Mouse (Mus musculus) myocyte (in vitro differentiated cells): ENCODE results near the gene Kcnq4. TPM values are rescaled to one million over a fixed set of nuclear protein-coding genes. Genes with fewer than 3 reads are reported as not detected.

ENCODE experiments used
- H3K27me3 ChIP-seq: one replicate; pipeline ENCODE4 v1.6.1; 2011; ENCODE audit not compliant: control insufficient read depth, insufficient read depth, insufficient read length
- H3K36me3 ChIP-seq: one replicate; pipeline ENCODE4 v1.6.1; 2011; ENCODE audit not compliant: control insufficient read depth, insufficient read depth
- H3K4me2 ChIP-seq: one replicate; pipeline ENCODE4 v1.6.1; 2011; ENCODE audit warnings: low read depth, control low read depth
- H3K4me3 ChIP-seq: one replicate; pipeline ENCODE4 v1.5.1; 2011; ENCODE audit warnings: mild to moderate bottlenecking, control low read depth, moderate library complexity
- H3K79me2 ChIP-seq: one replicate; pipeline ENCODE4 v1.6.1; 2011; ENCODE audit not compliant: control insufficient read depth, insufficient read depth
- H3ac ChIP-seq: one replicate; pipeline ENCODE4 v1.6.1; 2011; ENCODE audit not compliant: control insufficient read depth, insufficient read length
- CEBPB ChIP-seq: IDR thresholded peaks from 2 replicates; pipeline ENCODE4 v1.6.1; 2011; ENCODE audit warnings: mild to moderate bottlenecking, moderate library complexity; ENCODE audit not compliant: poor library complexity, insufficient read depth, severe bottlenecking
- E2F4 ChIP-seq: IDR thresholded peaks from one replicate; pipeline ENCODE4 v1.6.1; 2011; ENCODE audit warnings: mild to moderate bottlenecking, control low read depth, moderate library complexity; ENCODE audit not compliant: insufficient read depth
- MAX ChIP-seq: IDR thresholded peaks from one replicate; pipeline ENCODE4 v1.6.1; 2011; ENCODE audit warnings: low read depth, mild to moderate bottlenecking, control low read depth
- MYOD1 ChIP-seq, 3 experiments: IDR thresholded peaks; one replicate each; pipeline ENCODE4 v1.6.1; 2011; ENCODE audit warnings: control low read depth in 2 of 3, low read depth in 2 of 3, mild to moderate bottlenecking in 2 of 3, moderate library complexity in 1 of 3; ENCODE audit not compliant: insufficient read length in 2 of 3, control insufficient read depth in 1 of 3
- MYOG ChIP-seq, 3 experiments: IDR thresholded peaks; one replicate each; pipeline ENCODE4 v1.6.1; 2011; ENCODE audit warnings: control low read depth in 2 of 3, low read depth in 2 of 3, mild to moderate bottlenecking in 2 of 3; ENCODE audit not compliant: insufficient read length in 2 of 3, control insufficient read depth in 1 of 3, insufficient read depth in 1 of 3
- POLR2A ChIP-seq: IDR thresholded peaks from one replicate; pipeline ENCODE4 v1.6.1; 2011; ENCODE audit warnings: low read depth, mild to moderate bottlenecking, control low read depth, moderate library complexity; ENCODE audit not compliant: insufficient read length
- POLR2AphosphoS2 ChIP-seq: IDR thresholded peaks from one replicate; pipeline ENCODE4 v1.6.1; 2011; ENCODE audit warnings: low read depth, control low read depth; ENCODE audit not compliant: insufficient read length
- REST ChIP-seq: IDR thresholded peaks from one replicate; pipeline ENCODE4 v1.6.1; 2011; ENCODE audit warnings: mild to moderate bottlenecking, control low read depth, moderate library complexity; ENCODE audit not compliant: insufficient read depth, insufficient read length
- SRF ChIP-seq: IDR thresholded peaks from one replicate; pipeline ENCODE4 v1.6.1; 2011; ENCODE audit warnings: low read depth; ENCODE audit not compliant: control insufficient read depth, insufficient read length
- TCF12 ChIP-seq: IDR thresholded peaks from one replicate; pipeline ENCODE4 v1.6.1; 2011; ENCODE audit warnings: mild to moderate bottlenecking, control low read depth; ENCODE audit not compliant: poor library complexity, insufficient read depth, severe bottlenecking
- TCF3 ChIP-seq: IDR thresholded peaks from one replicate; pipeline ENCODE4 v1.6.1; 2011; ENCODE audit warnings: low read depth, control low read depth; ENCODE audit not compliant: insufficient read length
- USF1 ChIP-seq: IDR thresholded peaks from one replicate; pipeline ENCODE4 v1.6.1; 2011; ENCODE audit warnings: low read depth, mild to moderate bottlenecking, control low read depth, moderate library complexity
- polyA plus RNA-seq: library from polyadenylated mRNA; unstranded; fragments of >200 nt; fragmentation: generic; extraction: Trizol; gene quantifications from one replicate; pipeline ENCODE4 v1.2.1, GENCODE M21; 2012; ENCODE audit warnings: missing spikeins

Gene Kcnq4
- polyA plus RNA-seq, 1 experiment, result 23.1 TPM

DNA sequence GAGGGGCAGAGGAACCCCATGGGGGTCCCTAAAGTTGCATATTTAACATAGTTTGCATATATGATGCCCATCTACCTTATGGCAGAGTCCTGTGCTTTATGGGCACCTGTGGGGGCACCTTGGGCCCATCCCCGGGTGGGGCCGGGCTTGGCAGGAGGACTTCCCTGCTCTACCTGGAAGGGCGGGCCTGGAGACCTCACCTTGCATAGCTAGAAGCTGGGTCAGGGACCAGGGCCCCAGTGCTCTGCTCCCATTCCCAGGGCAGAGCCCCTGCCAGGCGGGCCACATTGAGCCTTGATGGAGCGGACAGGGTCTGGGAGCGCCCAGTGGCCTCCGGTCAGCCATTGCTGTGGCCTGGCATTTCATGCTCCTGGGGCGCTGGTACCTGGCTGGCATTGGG lies 51.1 kb downstream of the Kcnq4 start:
- Histone ChIP-seq H3K4me2 (no peak overlapping the region), H3K36me3 (no peaks in the 10 kb centered on the region), H3ac (no peak overlapping the region), H3K27me3 (peaks cover 5% of the 10 kb centered on the region), H3K79me2 (no peaks in the 10 kb centered on the region), H3K4me3 (no peak overlapping the region)
- TF ChIP-seq CEBPB, result no peak
- TF ChIP-seq TCF3, result no peak
- TF ChIP-seq POLR2A, result no peak
- no peak for TF ChIP-seq MYOD1 (IDR thresholded peaks at IDR 0.05; ENCODE audit: control insufficient read depth in 1 of 3, insufficient read length in 2 of 3, low read depth in 2 of 3)
- no peak for TF ChIP-seq USF1
- TF ChIP-seq MAX, result no peak
- no peak for TF ChIP-seq MYOG (IDR thresholded peaks at IDR 0.05; ENCODE audit: control insufficient read depth in 1 of 3, insufficient read depth in 1 of 3, insufficient read length in 2 of 3, low read depth in 2 of 3)
- TF ChIP-seq REST, result no peak
- no peak for TF ChIP-seq SRF
- no peak for TF ChIP-seq POLR2AphosphoS2
- no peak for TF ChIP-seq E2F4
- TF ChIP-seq TCF12, result no peak

- Histone ChIP-seq H3K79me2 (no peaks in the 10 kb centered on the region), H3K4me3 (no peak overlapping the region), H3K27me3 (peaks cover 5% of the 10 kb centered on the region), H3K4me2 (no peak overlapping the region), H3ac (no peak overlapping the region), H3K36me3 (no peaks in the 10 kb centered on the region)
- TF ChIP-seq E2F4 (no peak), POLR2A (no peak), MAX (no peak), USF1 (no peak), REST (no peak), SRF (no peak), TCF12 (no peak), POLR2AphosphoS2 (no peak), MYOD1 (IDR thresholded peaks at IDR 0.05; ENCODE audit: control insufficient read depth in 1 of 3, insufficient read length in 2 of 3, low read depth in 2 of 3) (no peak), MYOG (IDR thresholded peaks at IDR 0.05; ENCODE audit: control insufficient read depth in 1 of 3, insufficient read depth in 1 of 3, insufficient read length in 2 of 3, low read depth in 2 of 3) (no peak), CEBPB (no peak), TCF3 (no peak)
Measured at GRCm38 (mm10) chr4:120692717-120693116, 55.7 kb downstream of the Kcnq4 start.

- no peak for TF ChIP-seq MYOG (IDR thresholded peaks at IDR 0.05; ENCODE audit: control insufficient read depth in 1 of 3, insufficient read depth in 1 of 3, insufficient read length in 2 of 3, low read depth in 2 of 3)
- TF ChIP-seq TCF3, result no peak
- no peak for TF ChIP-seq MYOD1 (IDR thresholded peaks at IDR 0.05; ENCODE audit: control insufficient read depth in 1 of 3, insufficient read length in 2 of 3, low read depth in 2 of 3)
- TF ChIP-seq POLR2A, result no peak
- no peak for TF ChIP-seq E2F4
- TF ChIP-seq REST, result no peak
- no peak for TF ChIP-seq USF1
- no peak for TF ChIP-seq TCF12
- TF ChIP-seq SRF, result no peak
- TF ChIP-seq CEBPB, result no peak
- TF ChIP-seq MAX, result no peak
- TF ChIP-seq POLR2AphosphoS2, result no peak
- no peaks in the 10 kb centered on the region for H3K36me3 ChIP-seq
- no peak overlapping the region for H3K4me3 ChIP-seq
- H3K79me2 ChIP-seq, result no peaks in the 10 kb centered on the region
- H3K27me3 ChIP-seq, result peaks cover under 1% of the 10 kb centered on the region
- H3K4me2 ChIP-seq, result no peak overlapping the region
- H3ac ChIP-seq, result no peak overlapping the region
Measured at GRCm38 (mm10) chr4:120689317-120689716, 59.1 kb downstream of the Kcnq4 start.

GRCm38 (mm10) chr4:120687282-120687681 lies 61.1 kb downstream of the Kcnq4 start:
- Histone ChIP-seq H3K4me2 (no peak overlapping the region), H3K4me3 (no peak overlapping the region), H3K36me3 (no peaks in the 10 kb centered on the region), H3K27me3 (no peaks in the 10 kb centered on the region), H3K79me2 (no peaks in the 10 kb centered on the region), H3ac (no peak overlapping the region)
- no peak for TF ChIP-seq TCF12
- no peak for TF ChIP-seq CEBPB
- no peak for TF ChIP-seq MAX
- TF ChIP-seq MYOG (IDR thresholded peaks at IDR 0.05; ENCODE audit: control insufficient read depth in 1 of 3, insufficient read depth in 1 of 3, insufficient read length in 2 of 3, low read depth in 2 of 3), result no peak
- no peak for TF ChIP-seq SRF
- TF ChIP-seq E2F4, result no peak
- no peak for TF ChIP-seq REST
- no peak for TF ChIP-seq USF1
- no peak for TF ChIP-seq POLR2A
- TF ChIP-seq POLR2AphosphoS2, result no peak
- TF ChIP-seq MYOD1 (IDR thresholded peaks at IDR 0.05; ENCODE audit: control insufficient read depth in 1 of 3, insufficient read length in 2 of 3, low read depth in 2 of 3), result no peak
- no peak for TF ChIP-seq TCF3

DNA sequence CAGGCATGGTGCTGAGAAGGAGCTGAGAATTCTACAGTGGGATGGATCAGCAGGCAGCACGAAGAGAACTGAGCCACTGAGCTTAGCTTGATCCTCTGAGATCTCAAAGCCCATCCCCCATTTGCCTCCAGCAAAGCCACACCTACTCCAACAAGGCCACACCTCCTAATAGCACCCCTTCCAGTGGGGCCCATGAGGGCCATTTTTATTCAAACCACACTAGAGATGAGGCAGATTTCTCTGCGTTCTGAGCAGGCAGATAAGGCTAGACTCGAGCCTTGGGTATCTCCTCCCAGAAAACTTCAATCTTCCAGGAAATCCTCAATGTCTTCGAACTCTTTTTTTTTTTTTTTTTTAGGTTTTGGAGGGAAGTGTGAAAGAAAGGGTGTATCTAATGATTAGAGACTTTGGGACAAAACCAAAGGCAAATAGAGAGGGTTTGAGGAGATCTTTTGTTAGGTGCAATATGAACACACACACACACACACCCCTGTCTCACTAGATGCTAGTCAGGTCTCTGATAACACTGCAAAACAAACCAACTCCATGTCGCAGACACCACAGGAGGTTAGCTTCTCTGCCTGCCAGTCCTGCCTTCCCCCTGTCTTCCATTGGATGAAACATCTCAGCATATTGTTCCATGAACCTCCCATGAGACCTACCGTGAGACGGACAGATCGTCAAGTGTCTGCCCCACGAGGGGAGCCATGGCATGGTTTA lies 65.0 kb downstream of the Kcnq4 start:
- Histone ChIP-seq H3ac (no peak overlapping the region), H3K4me3 (no peak overlapping the region), H3K4me2 (no peak overlapping the region), H3K27me3 (no peaks in the 10 kb centered on the region), H3K79me2 (no peaks in the 10 kb centered on the region), H3K36me3 (no peaks in the 10 kb centered on the region)
- TF ChIP-seq MYOG (IDR thresholded peaks at IDR 0.05; ENCODE audit: control insufficient read depth in 1 of 3, insufficient read depth in 1 of 3, insufficient read length in 2 of 3, low read depth in 2 of 3) (no peak), TCF12 (no peak), USF1 (no peak), MYOD1 (IDR thresholded peaks at IDR 0.05; ENCODE audit: control insufficient read depth in 1 of 3, insufficient read length in 2 of 3, low read depth in 2 of 3) (no peak), TCF3 (no peak), SRF (no peak), CEBPB (no peak), REST (no peak), POLR2A (no peak), POLR2AphosphoS2 (no peak), MAX (no peak), E2F4 (no peak)
